Mouse (Mus musculus) intestine, embryonic 15.5 days (tissue): ENCODE results near the gene Ocln. TPM values are rescaled to one million over a fixed set of nuclear protein-coding genes. Genes with fewer than 3 reads are reported as not detected.
A peak's percentile ranks its signal among the peaks of the same experiment; 100 is the strongest.
"Not testable (repeated sequence)": the region's sequence is repeated elsewhere in the genome, so short reads cannot be mapped to it uniquely, and the experiment has no call there.

Experiments
- ATAC-seq: fragments of 200-750 bp; cut with Nextera tagmentation; 2 replicates; pipeline ENCODE4 v1.8.0; 2017; ENCODE audit warnings: moderate TSS enrichment, moderate library complexity
- H3K27ac ChIP-seq: fragments of 300-500 bp; sonication (generic); 2 replicates; pipeline ENCODE4 v1.5.1; 2015; ENCODE audit warnings: mild to moderate bottlenecking, inconsistent platforms
- H3K27me3 ChIP-seq: fragments of 300-500 bp; sonication (generic); replicated peaks from 2 replicates; pipeline ENCODE4 v1.6.1; 2015; ENCODE audit warnings: inconsistent platforms
- H3K36me3 ChIP-seq: fragments of 300-500 bp; sonication (generic); 2 replicates; pipeline ENCODE4 v1.6.1; 2015; ENCODE audit warnings: inconsistent platforms
- H3K4me1 ChIP-seq: fragments of 300-500 bp; sonication (generic); replicated peaks from 2 replicates; pipeline ENCODE4 v1.6.1; 2015; ENCODE audit warnings: inconsistent platforms
- H3K4me2 ChIP-seq: fragments of 300-500 bp; sonication (generic); replicated peaks from 2 replicates; pipeline ENCODE4 v1.6.1; 2015; ENCODE audit warnings: mild to moderate bottlenecking, inconsistent platforms
- H3K4me3 ChIP-seq: fragments of 300-500 bp; sonication (generic); replicated peaks from 2 replicates; pipeline ENCODE4 v1.5.1; 2015; ENCODE audit warnings: inconsistent platforms
- H3K9ac ChIP-seq: fragments of 300-500 bp; sonication (generic); 2 replicates; pipeline ENCODE4 v1.6.1; 2015; ENCODE audit warnings: inconsistent platforms
- H3K9me3 ChIP-seq: fragments of 300-500 bp; sonication (generic); 2 replicates; pipeline ENCODE4 v1.6.1; 2016; ENCODE audit warnings: inconsistent platforms
- WGBS: fragments of 180-500 bp; shearing (Covaris S2); methylation state at CpG from one replicate; pipeline ENCODE4 v1.1.7; 2015; 5-methylcytosine and 5-hydroxymethylcytosine counted together
- polyA plus RNA-seq: library from polyadenylated mRNA; unstranded; fragments of >200 nt; fragmentation: Nextera tagmentation; extraction: Ambion mirVana; gene quantifications from 2 replicates; pipeline ENCODE4 v1.2.1, GENCODE M21; 2015

The Ocln gene
- polyA plus RNA-seq, 1 experiment from 2014 or later, result 89.1 TPM

DNA sequence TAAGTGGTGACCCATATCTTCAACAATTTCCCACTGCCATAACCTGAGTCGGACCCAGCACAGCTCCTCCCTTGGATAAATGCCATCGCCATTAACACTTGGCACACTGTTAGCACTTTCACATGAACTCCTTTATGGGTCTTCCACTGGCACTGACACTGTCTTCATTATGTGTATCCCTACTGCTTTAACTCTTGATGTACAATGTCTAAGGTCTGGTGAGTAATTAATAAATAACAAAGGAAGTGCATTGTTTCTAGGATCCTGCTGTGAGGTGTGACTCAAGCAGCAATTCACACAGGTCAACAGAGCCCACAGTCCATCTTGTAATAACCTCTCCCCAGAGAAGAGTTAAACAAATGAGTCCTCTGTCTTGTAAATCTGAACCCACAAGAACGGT, 91.2 kb downstream of the Ocln start:
- no peaks in the 10 kb centered on the region for H3K27me3 ChIP-seq
- no peak overlapping the region for H3K27ac ChIP-seq
- 0 out of 2 replicates have a peak, but pooled peaks have one; percentile 39 for ATAC-seq
- H3K9me3 ChIP-seq, result no peaks in the 10 kb centered on the region
- whole genome bisulfite sequencing, result 75% methylated on average over 3 of the region's 3 CpGs
- H3K4me1 ChIP-seq, result no peaks in the 10 kb centered on the region
- no peak overlapping the region for H3K9ac ChIP-seq
- no peak overlapping the region for H3K4me3 ChIP-seq
- H3K36me3 ChIP-seq, result peaks cover 7% of the 10 kb centered on the region; the same call in 1 of the 2 replicates
- no peak overlapping the region for H3K4me2 ChIP-seq

DNA sequence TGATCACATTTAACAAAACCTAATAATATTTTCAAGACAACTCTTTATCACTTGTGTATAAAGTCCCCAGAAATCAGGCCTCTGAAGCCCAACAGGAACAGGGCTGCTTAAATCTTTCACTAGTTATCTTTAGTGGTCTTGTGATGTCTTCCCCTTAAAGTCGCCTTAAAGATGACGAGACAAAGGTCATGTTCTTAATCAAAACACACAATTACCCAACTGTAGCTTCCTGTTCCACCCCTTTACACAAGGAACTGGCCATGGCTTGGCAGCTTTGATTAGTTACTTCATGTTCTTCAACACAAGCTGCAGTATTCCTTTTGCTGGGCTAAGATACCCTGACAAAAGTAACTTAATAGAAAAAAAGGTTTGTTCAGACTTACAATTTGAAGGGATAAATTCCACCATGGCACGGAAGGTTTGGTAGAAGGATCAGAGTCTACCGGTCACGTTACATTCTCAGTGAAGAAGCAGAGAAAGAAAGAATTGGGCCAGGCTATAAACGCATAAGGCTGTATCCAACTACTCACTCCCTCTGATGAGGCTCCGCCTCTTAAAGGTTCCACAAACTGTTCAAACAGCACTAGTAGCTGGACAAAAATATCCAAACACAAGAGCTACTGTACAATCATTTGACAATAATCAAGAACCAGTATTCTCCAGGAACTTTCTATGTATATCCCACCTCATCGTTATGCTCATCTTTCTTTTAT, 99.9 kb downstream of the Ocln start, which contains the start of gene Naip1:
Naip1 (minus strand) TSS at position 455 of the 713 bp plus-strand sequence.
- H3K4me1 ChIP-seq, H3K9me3 ChIP-seq, H3K9ac ChIP-seq, H3K4me2 ChIP-seq, H3K4me3 ChIP-seq, H3K27me3 ChIP-seq, H3K36me3 ChIP-seq: not testable (repeated sequence)
- WGBS, result 72% methylated on average over 8 of the region's 8 CpGs
- peak; percentile 43; the same call in 1 of the 2 replicates for ATAC-seq
- H3K27ac ChIP-seq, result 0 out of 2 replicates have a peak within 1 kb of the TSS, but pooled peaks have one; percentile 5

DNA sequence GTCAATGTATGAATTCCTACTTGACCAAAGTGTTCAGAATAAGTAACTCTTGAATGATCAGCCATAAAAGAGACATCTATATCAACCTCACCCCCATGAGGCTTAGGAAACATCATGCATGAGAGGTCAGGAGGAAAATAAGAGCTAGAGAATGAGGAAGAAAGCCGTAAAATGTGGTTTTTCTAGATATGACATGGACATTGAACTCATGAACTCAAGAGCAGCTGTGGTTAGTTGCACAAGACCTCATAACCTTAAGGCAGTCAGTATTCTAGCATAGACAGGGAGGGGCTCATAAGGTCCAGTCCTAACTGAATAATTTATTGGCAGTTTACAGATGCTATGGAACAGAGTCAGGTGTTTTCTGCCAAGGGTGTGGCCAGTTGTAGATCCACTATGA, 103.0 kb downstream of the Ocln start:
- H3K9me3 ChIP-seq, result no peaks in the 10 kb centered on the region
- H3K4me2 ChIP-seq, result no peak overlapping the region
- no peak overlapping the region for H3K27ac ChIP-seq
- 61% methylated on average over 1 of the region's 1 CpGs for WGBS
- no peak overlapping the region for H3K4me3 ChIP-seq
- ATAC-seq, result peak; percentile 93
- no peak overlapping the region for H3K9ac ChIP-seq
- H3K27me3 ChIP-seq, result no peaks in the 10 kb centered on the region
- H3K36me3 ChIP-seq, result no peaks in the 10 kb centered on the region
- no peaks in the 10 kb centered on the region for H3K4me1 ChIP-seq

Other genes with a start within 250 kb of the Ocln start
- gene Naip6, start 235.0 kb downstream of the Ocln start, polyA plus RNA-seq, result 8.2 and 9.1 TPM in 2 replicates
- gene Naip1, start 99.8 kb downstream of the Ocln start, polyA plus RNA-seq, result 4.9 and 5.6 TPM in 2 replicates
- gene Gtf2h2, start 60.1 kb downstream of the Ocln start, polyA plus RNA-seq, result 78.8 and 79.0 TPM in 2 replicates
- gene Marveld2, start 64.3 kb upstream of the Ocln start, polyA plus RNA-seq, result 27.3 and 27.4 TPM in 2 replicates
- gene Ak6, start 98.3 kb upstream of the Ocln start, polyA plus RNA-seq, result 258 and 271 TPM in 2 replicates
- 17.1 and 19.3 TPM in 2 replicates for gene Rad17, start 98.3 kb upstream of the Ocln start, polyA plus RNA-seq
- 5.7 and 9.1 TPM in 2 replicates for gene Taf9, start 98.9 kb upstream of the Ocln start, polyA plus RNA-seq
- gene Ccdc125, start 117.0 kb upstream of the Ocln start, polyA plus RNA-seq, result 6.9 and 7.3 TPM in 2 replicates
- gene Cdk7, start 178.2 kb upstream of the Ocln start, polyA plus RNA-seq, result 78.4 and 79.1 TPM in 2 replicates
- 253 and 271 TPM in 2 replicates for gene Mrps36, start 191.9 kb upstream of the Ocln start, polyA plus RNA-seq
- gene Cenph, start 223.2 kb upstream of the Ocln start, polyA plus RNA-seq, result 30.8 and 31.4 TPM in 2 replicates
- gene Ccnb1, start 233.9 kb upstream of the Ocln start, polyA plus RNA-seq, result 204 and 217 TPM in 2 replicates